Mouse (Mus musculus): ENCODE measurements around the gene Zfp735.

Gene Zfp735

DNA sequence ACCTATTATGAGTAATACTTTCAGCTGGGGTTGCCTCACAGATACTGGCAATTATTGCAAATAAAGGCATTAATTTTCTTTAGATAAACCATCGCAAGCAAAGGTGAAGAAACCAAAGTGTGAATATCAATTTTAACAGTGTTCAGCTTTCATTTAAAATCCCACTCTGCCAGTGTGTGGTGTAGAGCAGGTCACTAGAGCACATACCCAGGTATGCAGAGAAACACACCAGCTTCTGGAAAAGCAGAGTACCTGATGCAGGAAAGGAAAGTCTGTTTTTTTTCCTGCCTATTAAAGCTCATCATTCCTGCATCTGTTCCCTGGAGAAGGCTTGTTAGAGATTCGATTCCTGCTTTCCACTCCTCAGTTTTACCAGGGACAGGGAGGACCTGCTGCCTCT is at the start of gene Zfp735:
TSS of gene Zfp735 (plus strand) at position 301 of the 400 bp plus-strand sequence.
- no peak for DNase-seq (ENCODE audit: low spot score)

DNA sequence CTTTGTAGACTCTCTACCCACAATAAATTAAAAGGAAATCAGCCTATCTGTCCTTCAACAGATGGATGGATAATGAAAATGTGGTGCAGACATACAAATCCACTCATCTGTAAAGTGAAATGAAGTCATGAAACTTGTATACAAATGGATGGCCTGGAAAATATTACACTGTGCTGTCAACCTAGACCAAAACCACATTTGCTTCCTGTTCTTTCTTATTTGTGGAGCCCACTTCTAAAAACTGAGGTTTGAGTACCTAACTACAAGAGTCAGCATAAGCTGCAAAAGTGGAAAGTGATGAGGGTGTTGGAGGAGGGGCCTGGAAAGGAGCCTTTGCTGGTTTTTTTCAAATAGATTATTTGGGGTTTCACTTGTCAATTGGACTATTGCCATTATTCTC is 70.5 kb downstream of the Zfp735 start:
- no peak for DNase-seq (ENCODE audit: low spot score)
